Mouse (Mus musculus) layer of hippocampus, adult 2 months (tissue): ENCODE measurements around the gene Fignl2. TPM values are rescaled to one million over a fixed set of nuclear protein-coding genes. Genes with fewer than 3 reads are reported as not detected.

ENCODE experiments used
- DNase-seq, 2 experiments: peaks; one replicate each; pipeline ENCODE4 v3.0.0; 2022; ENCODE audit warnings: low spot score in 2 of 2
- H3K27ac ChIP-seq: fragments of 200-600 bp; 2 replicates; pipeline ENCODE4 v1.8.1; 2022
- H3K4me3 ChIP-seq: fragments of 200-600 bp; 2 replicates; pipeline ENCODE4 v1.8.1; 2022; ENCODE audit warnings: mild to moderate bottlenecking
- CTCF ChIP-seq: fragments of 200-600 bp; conservative IDR thresholded peaks from 2 replicates; pipeline ENCODE4 v1.8.1; 2022; ENCODE audit warnings: antibody characterized with exemption, mild to moderate bottlenecking, moderate library complexity
- total RNA-seq, 2 experiments: library from RNA; stranded (reverse); gene quantifications; 2 replicates each; pipeline ENCODE4 v1.2.3; 2021

Fignl2 gene
- total RNA-seq, 2 experiments from 2014 or later, result 1.1 to 1.7 TPM

- Histone ChIP-seq H3K27ac (no peak overlapping the region), H3K4me3 (no peak overlapping the region)
- TF ChIP-seq CTCF, result no peak
- DNase-seq, result no peak
These were observed 7.6 kb downstream of the Fignl2 start for GRCm38 (mm10) chr15:101070762-101071161.

GRCm38 (mm10) chr15:101069641-101070190 is 8.7 kb downstream of the Fignl2 start:
- DNase-seq, result no peak
- Histone ChIP-seq H3K4me3 (no peak overlapping the region), H3K27ac (no peak overlapping the region)
- TF ChIP-seq CTCF, result no peak

- Histone ChIP-seq H3K4me3 (no peak overlapping the region), H3K27ac (no peak overlapping the region)
- no peak for DNase-seq
- TF ChIP-seq CTCF, result no peak
These were observed 9.7 kb downstream of the Fignl2 start for GRCm38 (mm10) chr15:101068671-101069070.

GRCm38 (mm10) chr15:101068029-101068428 is 10.3 kb downstream of the Fignl2 start:
- no peak for TF ChIP-seq CTCF
- no peak for DNase-seq
- Histone ChIP-seq H3K4me3 (no peak overlapping the region), H3K27ac (no peak overlapping the region)

- TF ChIP-seq CTCF, result no peak
- Histone ChIP-seq H3K27ac (no peak overlapping the region), H3K4me3 (no peak overlapping the region)
- DNase-seq, result no peak
These were observed 11.3 kb downstream of the Fignl2 start for GRCm38 (mm10) chr15:101066920-101067696.

- TF ChIP-seq CTCF, result no peak
- H3K27ac ChIP-seq, result no peak overlapping the region
- DNase-seq, result no peak
- no peak overlapping the region for H3K4me3 ChIP-seq
These were observed 12.0 kb downstream of the Fignl2 start for GRCm38 (mm10) chr15:101066364-101066847.

- H3K27ac ChIP-seq, result no peak overlapping the region
- TF ChIP-seq CTCF, result no peak
- no peak for DNase-seq
- no peak overlapping the region for H3K4me3 ChIP-seq
These were observed 13.3 kb downstream of the Fignl2 start for GRCm38 (mm10) chr15:101065069-101065468.

- no peak for DNase-seq
- Histone ChIP-seq H3K4me3 (no peak overlapping the region), H3K27ac (no peak overlapping the region)
- no peak for TF ChIP-seq CTCF
These were observed 18.0 kb downstream of the Fignl2 start for GRCm38 (mm10) chr15:101060280-101060852.

GRCm38 (mm10) chr15:101059570-101060279 is 18.6 kb downstream of the Fignl2 start:
- Histone ChIP-seq H3K4me3 (no peak overlapping the region), H3K27ac (no peak overlapping the region)
- no peak for DNase-seq
- TF ChIP-seq CTCF, result no peak

GRCm38 (mm10) chr15:101056225-101056624 is 22.1 kb downstream of the Fignl2 start:
- peak; percentile 86 for TF ChIP-seq CTCF
- peak; percentile 40 to 64 for DNase-seq
- H3K27ac ChIP-seq, result no peak overlapping the region

GRCm38 (mm10) chr15:101054541-101054940 is 23.8 kb downstream of the Fignl2 start:
- DNase-seq, result no peak
- Histone ChIP-seq H3K4me3 (no peak overlapping the region), H3K27ac (no peak overlapping the region)
- TF ChIP-seq CTCF, result no peak

More at GRCm38 (mm10) chr15:101056225-101056624, 22.1 kb downstream of the Fignl2 start:
- no peak overlapping the region for H3K4me3 ChIP-seq

- H3K27ac ChIP-seq, result no peak overlapping the region
- peak overlapping the region; percentile 23; the same call in 1 of the 2 replicates for H3K4me3 ChIP-seq
- no peak for TF ChIP-seq CTCF
- DNase-seq, result no peak
These were observed 24.4 kb downstream of the Fignl2 start for GRCm38 (mm10) chr15:101053832-101054459.
